8 mouse cellular contexts compared by ENCODE assay signal in the genomic region with DNA sequence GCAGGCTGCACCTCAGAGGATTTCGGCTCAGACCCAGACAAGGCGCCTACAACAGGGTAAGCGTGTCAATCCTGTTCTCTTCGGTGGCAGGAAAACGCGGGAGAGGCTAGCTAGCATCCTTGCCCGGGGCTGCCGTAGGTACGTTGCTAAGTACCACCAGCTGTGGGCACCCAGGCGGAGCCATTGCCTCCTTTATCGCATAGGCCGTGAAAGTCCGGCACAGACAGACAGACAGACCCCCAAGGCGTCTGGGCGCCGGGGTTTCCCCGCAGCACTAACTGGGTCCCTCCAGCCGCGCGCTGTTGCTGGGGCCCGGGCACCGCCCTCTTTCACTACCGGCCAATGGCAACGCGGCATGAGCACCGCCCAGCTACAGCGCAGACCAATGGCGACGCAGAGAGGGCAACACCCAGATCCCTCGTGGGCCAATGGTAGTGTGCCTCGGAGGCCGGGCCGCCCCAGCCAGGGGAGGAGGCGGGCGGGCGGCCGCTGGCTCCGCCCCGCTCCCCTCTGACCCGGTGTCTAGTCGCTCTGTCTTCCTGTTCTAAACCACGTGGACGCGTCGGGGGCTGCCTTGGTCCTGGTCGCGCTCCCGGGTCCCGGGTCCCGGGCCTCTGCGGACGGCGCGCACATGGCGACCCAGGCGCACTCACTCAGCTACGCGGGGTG. TPM values are rescaled to one million over a fixed set of nuclear protein-coding genes. Genes with fewer than 3 reads are reported as not detected.
DNase-seq lines count a peak whose midpoint lies in the region; ATAC-seq lines count a peak whose summit lies in the region.

A gene (plus strand): TSS at position 502 of the 669 bp plus-strand sequence.

- peak within 1 kb of the TSS; percentile 75 for H3K9ac ChIP-seq in forebrain, embryonic 11.5 days (ENCODE audit: low read length)
- H3K9ac ChIP-seq in heart, embryonic 16.5 days (ENCODE audit: low read length): peak within 1 kb of the TSS; percentile 87
- H3K9ac ChIP-seq in liver, embryonic 15.5 days: peak within 1 kb of the TSS; percentile 72
- peak within 1 kb of the TSS; percentile 73 for H3K9ac ChIP-seq in neural tube, embryonic 12.5 days

- H3K9me3 ChIP-seq in forebrain, embryonic 11.5 days (ENCODE audit: control insufficient read depth, low read length): no peaks in the 10 kb centered on the region
- no peaks in the 10 kb centered on the region for H3K9me3 ChIP-seq in heart, embryonic 16.5 days (replicated peaks; ENCODE audit: control insufficient read depth, low read length)
- H3K9me3 ChIP-seq in liver, embryonic 15.5 days (replicated peaks): no peaks in the 10 kb centered on the region
- no peaks in the 10 kb centered on the region for H3K9me3 ChIP-seq in neural tube, embryonic 12.5 days

- H3K4me2 ChIP-seq in forebrain, embryonic 11.5 days (ENCODE audit: low read depth, low read length, severe bottlenecking): peak within 1 kb of the TSS; percentile 84
- peak within 1 kb of the TSS; percentile 80 for H3K4me2 ChIP-seq in heart, embryonic 16.5 days (ENCODE audit: low read depth, low read length)
- peak within 1 kb of the TSS; percentile 97 for H3K4me2 ChIP-seq in liver, embryonic 15.5 days
- H3K4me2 ChIP-seq in neural tube, embryonic 12.5 days (replicated peaks): peak within 1 kb of the TSS; percentile 88

- no peaks in the 10 kb centered on the region for H3K36me3 ChIP-seq in forebrain, embryonic 11.5 days (ENCODE audit: control insufficient read depth, insufficient read depth, low read length)
- no peaks in the 10 kb centered on the region for H3K36me3 ChIP-seq in heart, embryonic 16.5 days (ENCODE audit: control insufficient read depth, insufficient read depth)
- peaks cover 9% of the 10 kb centered on the region; the same call in 1 of the 2 replicates for H3K36me3 ChIP-seq in liver, embryonic 15.5 days (replicated peaks)
- no peaks in the 10 kb centered on the region for H3K36me3 ChIP-seq in neural tube, embryonic 12.5 days

- H3K27ac ChIP-seq in forebrain, embryonic 11.5 days (ENCODE audit: low read depth, low read length): peak within 1 kb of the TSS; percentile 41; the same call in 1 of the 2 replicates
- H3K27ac ChIP-seq in heart, embryonic 16.5 days (ENCODE audit: low read length): peak within 1 kb of the TSS; percentile 53
- peak within 1 kb of the TSS; percentile 74 for H3K27ac ChIP-seq in liver, embryonic 15.5 days (replicated peaks)
- no peak within 1 kb of the TSS for H3K27ac ChIP-seq in neural tube, embryonic 12.5 days

- ATAC-seq in forebrain, embryonic 11.5 days (replicated peaks; ENCODE audit: low FRiP score): peak; percentile 100
- ATAC-seq in heart, embryonic 16.5 days (replicated peaks; ENCODE audit: extremely low read depth, insufficient read depth, low FRiP score): peak; percentile 100
- peak; percentile 100 for ATAC-seq in liver, embryonic 15.5 days (ENCODE audit: insufficient read depth)
- peak; percentile 100 for ATAC-seq in neural tube, embryonic 12.5 days (ENCODE audit: low FRiP score, low read depth)

- WGBS in forebrain, embryonic 11.5 days: under 1% methylated on average over 54 of the region's 58 CpGs
- under 1% methylated on average over 50 of the region's 58 CpGs for WGBS in heart, embryonic 16.5 days
- under 1% methylated on average over 58 of the region's 58 CpGs for WGBS in liver, embryonic 15.5 days (ENCODE audit: insufficient replicate concordance)
- WGBS in neural tube, embryonic 12.5 days: under 1% methylated on average over 58 of the region's 58 CpGs

- H3K4me3 ChIP-seq in forebrain, embryonic 11.5 days (ENCODE audit: low read depth, low read length): peak within 1 kb of the TSS; percentile 90
- H3K4me3 ChIP-seq in heart, embryonic 16.5 days (ENCODE audit: low read length): peak within 1 kb of the TSS; percentile 95
- H3K4me3 ChIP-seq in liver, embryonic 15.5 days (replicated peaks): peak within 1 kb of the TSS; percentile 73
- peak within 1 kb of the TSS; percentile 83 for H3K4me3 ChIP-seq in neural tube, embryonic 12.5 days

- DNase-seq in CD8-positive naive resting alpha-beta T cell, adult 2 months (ENCODE audit: low read depth in 2 of 2, low spot score in 2 of 2): peak; percentile 91 to 92
- DNase-seq in c-Kit-positive CD71-negative TER-119-negative erythroid progenitor cells, embryonic 14.5 days (ENCODE audit: low read depth): peak; percentile 94
- DNase-seq in forebrain, embryonic 11.5 days (ENCODE audit: low spot score): peak; percentile 98
- DNase-seq in kidney, postnatal 36 days: peak; percentile 96 to 97
- peak; percentile 93 for DNase-seq in telencephalon, adult 2 months (ENCODE audit: low read depth, low spot score)

- H3K4me1 ChIP-seq in forebrain, embryonic 11.5 days (replicated peaks; ENCODE audit: control insufficient read depth, insufficient read depth, low read length): peaks cover 6% of the 10 kb centered on the region; the same call in 1 of the 2 replicates
- peaks cover 11% of the 10 kb centered on the region for H3K4me1 ChIP-seq in heart, embryonic 16.5 days (ENCODE audit: control insufficient read depth, insufficient read depth, low read length)
- peaks cover 39% of the 10 kb centered on the region for H3K4me1 ChIP-seq in liver, embryonic 15.5 days (replicated peaks)
- peaks cover 12% of the 10 kb centered on the region for H3K4me1 ChIP-seq in neural tube, embryonic 12.5 days

- no peaks in the 10 kb centered on the region for H3K27me3 ChIP-seq in forebrain, embryonic 11.5 days (ENCODE audit: control insufficient read depth, insufficient read depth, low read length)
- no peaks in the 10 kb centered on the region for H3K27me3 ChIP-seq in heart, embryonic 16.5 days (ENCODE audit: control insufficient read depth, insufficient read depth, low read length)
- no peaks in the 10 kb centered on the region for H3K27me3 ChIP-seq in liver, embryonic 15.5 days
- H3K27me3 ChIP-seq in neural tube, embryonic 12.5 days (replicated peaks): no peaks in the 10 kb centered on the region

RNA-seq across cellular contexts. Expression of the gene that starts here (rescaled TPM):
- 52.2 and 54.5 TPM in 2 replicates for polyA plus RNA-seq in forebrain, embryonic 11.5 days (2014; fragmentation: Nextera tagmentation; extraction: Ambion mirVana)
- polyA plus RNA-seq in heart, embryonic 16.5 days (2015; fragmentation: Nextera tagmentation; extraction: Ambion mirVana): 19.9 and 25.4 TPM in 2 replicates
- polyA plus RNA-seq in liver, embryonic 15.5 days (2015; fragmentation: Nextera tagmentation; extraction: Ambion mirVana): 65.8 and 69.2 TPM in 2 replicates
- 36.2 and 38.4 TPM in 2 replicates for polyA plus RNA-seq in neural tube, embryonic 12.5 days (2016; fragmentation: Nextera tagmentation; extraction: Ambion mirVana)
